Mouse (Mus musculus): ENCODE results near the gene Stx16. TPM values are rescaled to one million over a fixed set of nuclear protein-coding genes. Genes with fewer than 3 reads are reported as not detected.

Gene Stx16
- polyA plus RNA-seq (2012; rRNA removed) = 49.6 and 55.6 TPM in 2 replicates

DNA sequence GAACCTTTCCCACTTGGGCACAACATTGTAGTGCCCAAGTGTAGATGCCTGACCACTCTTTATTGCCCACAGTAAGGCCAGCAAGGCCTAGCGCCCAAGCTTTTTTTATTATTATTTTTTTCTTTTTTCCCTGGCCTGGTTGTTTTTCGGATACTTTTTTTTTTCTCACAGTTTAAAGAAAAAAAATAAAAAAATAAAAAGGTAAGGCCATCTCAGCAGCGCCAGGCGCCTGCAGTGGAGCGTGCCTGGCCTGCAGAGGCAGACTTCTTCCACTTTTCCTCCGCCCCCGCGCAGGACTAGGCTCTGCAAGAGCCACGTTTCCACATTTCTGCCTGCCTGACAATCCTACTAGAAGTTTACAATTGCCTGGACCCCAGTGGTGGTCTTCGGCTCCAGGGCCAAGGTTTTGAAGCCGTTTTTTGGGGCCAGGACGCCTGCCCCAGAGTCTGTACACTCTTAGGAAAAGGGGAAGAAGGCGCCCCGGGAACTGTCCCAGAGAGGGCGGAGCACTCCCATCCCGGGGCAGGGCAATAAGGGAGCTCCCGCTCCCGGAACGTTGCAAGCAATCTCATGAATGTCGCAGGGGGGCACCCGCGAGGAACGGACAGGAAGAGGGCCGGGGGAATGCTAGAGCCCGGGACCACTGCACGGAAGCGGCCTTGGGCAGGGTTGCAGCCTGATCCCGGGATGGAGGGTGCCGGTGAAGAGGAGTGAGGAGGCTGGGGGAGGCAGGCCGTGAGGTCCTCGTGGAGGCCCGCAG lies at the start of gene Stx16:
Gene Stx16 (plus strand): TSS at position 636 of the 760 bp plus-strand sequence.
- peak; percentile 96 for DNase-seq (ENCODE audit: low read depth)
- TF ChIP-seq CTCF (IDR thresholded peaks at IDR 0.05; ENCODE audit: borderline replicate concordance, extremely low read depth, insufficient read depth, insufficient read length) (peak; percentile 50), POLR2A (IDR thresholded peaks at IDR 0.05; ENCODE audit: borderline replicate concordance, extremely low read depth, insufficient read depth, insufficient read length, poor library complexity, severe bottlenecking) (peak; percentile 23; the same call in 1 of the 2 replicates)

DNA sequence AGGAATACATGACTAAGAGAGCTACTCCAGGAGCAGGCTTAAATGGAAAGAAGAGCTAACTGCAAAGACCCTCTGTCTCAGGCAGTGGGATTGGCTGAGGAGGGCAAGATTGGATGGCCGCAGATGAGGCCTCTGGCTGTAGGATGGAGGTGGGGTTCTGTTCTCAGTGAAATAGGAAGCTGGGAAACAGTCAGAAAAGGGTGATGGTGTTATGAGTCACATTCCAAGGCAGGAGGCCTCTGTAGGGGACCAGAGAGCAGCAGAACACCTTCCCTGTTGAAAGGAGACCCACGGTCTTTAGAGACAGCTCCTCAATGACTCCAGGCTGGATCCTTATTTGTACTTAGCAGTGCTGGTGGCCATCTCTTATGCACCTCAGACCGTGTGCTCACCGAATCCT lies 49.7 kb upstream of the Stx16 start:
- TF ChIP-seq CTCF (IDR thresholded peaks at IDR 0.05; ENCODE audit: borderline replicate concordance, extremely low read depth, insufficient read depth, insufficient read length) = no peak
- TF ChIP-seq POLR2A (IDR thresholded peaks at IDR 0.05; ENCODE audit: borderline replicate concordance, extremely low read depth, insufficient read depth, insufficient read length, poor library complexity, severe bottlenecking) = no peak
- DNase-seq (ENCODE audit: low read depth) = no peak

DNA sequence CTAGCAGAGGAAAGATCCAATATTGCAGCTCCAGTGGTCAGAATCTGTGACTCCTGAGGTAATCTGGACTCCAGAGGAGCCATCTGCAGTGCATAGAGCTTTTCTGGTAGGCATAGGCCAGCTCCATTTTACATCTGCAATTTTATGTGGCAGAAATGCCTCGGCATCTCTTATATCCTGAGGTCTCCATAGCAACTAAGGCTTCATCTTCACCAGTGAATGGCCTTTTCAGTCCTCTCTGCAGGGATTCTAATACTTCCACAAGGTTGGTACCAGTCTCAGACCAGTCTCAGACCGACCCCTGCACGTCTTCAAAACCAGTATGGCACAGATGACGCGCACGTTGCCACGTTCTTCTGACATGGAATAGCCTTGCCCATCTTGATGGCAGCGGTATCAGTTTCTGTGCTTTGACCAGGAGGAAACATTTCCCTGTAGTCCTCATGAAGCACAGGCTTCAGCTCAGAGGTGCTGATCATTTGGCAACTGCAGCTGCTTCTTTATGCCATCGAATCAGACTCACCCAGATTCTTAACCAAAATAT lies 42.8 kb upstream of the Stx16 start:
- no peak for TF ChIP-seq CTCF (IDR thresholded peaks at IDR 0.05; ENCODE audit: borderline replicate concordance, extremely low read depth, insufficient read depth, insufficient read length)
- no peak for TF ChIP-seq POLR2A (IDR thresholded peaks at IDR 0.05; ENCODE audit: borderline replicate concordance, extremely low read depth, insufficient read depth, insufficient read length, poor library complexity, severe bottlenecking)
- peak; percentile 44 for DNase-seq (ENCODE audit: low read depth)

DNA sequence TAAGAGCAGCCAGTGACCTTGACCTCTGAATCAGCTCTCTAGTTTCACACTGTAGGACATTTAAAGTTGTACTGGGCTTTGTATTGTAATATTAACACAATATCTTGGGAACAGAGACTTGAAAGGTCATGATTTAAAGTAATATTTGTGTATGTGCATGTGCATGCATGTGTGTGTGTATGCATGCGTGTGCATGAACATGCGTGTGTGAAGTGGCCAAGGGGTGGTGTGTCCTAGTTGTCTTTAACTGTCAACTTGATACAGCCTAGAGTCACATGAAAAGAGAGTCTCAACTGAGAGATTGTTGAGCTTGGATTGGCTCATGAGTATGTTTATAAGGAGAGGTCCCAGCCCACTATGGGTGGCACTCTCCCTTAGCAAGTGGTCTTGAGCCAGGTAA lies 28.5 kb upstream of the Stx16 start:
- no peak for DNase-seq (ENCODE audit: low read depth)
- no peak for TF ChIP-seq CTCF (IDR thresholded peaks at IDR 0.05; ENCODE audit: borderline replicate concordance, extremely low read depth, insufficient read depth, insufficient read length)

DNA sequence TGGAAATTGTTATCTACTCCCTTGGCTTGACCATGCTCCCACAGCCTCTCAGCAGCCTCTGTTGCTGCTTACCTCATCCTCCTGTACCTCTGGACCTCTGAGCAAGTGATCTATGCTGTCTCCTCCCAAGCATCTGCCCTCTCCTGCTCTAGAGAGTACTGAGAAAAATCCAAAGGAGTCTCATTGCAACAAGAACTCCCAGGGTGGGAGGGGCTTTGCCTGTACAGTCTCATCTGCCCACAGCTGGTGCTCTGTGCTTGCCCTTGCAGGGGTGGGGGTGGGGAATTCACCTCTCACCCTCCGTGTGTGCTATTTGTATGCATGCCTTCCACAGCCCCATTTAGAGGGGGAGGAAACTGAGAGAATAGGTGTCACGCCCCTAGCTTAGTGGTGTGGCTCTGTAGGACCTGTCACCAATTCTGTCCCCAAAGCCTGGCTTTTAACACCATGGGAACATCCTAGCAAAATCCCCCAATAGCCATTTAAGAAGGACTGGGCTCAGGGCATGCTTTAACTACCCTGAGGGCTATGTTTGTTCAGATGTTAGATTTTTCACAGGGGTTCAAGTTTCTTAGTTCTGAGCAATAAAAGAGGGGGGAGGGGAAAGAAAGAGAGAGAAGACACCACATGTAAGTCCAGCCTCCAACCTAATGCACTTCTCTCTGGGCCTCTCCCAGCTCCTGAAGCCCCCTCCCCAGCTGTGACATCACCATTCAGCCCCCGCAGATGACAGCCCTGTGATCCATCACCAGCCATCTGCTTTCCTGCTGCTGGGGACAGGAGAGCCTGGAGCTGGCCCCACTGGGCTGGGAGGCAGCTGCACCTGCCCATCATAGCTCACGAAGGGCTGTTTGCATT lies 26.4 kb upstream of the Stx16 start:
- no peak for TF ChIP-seq CTCF (IDR thresholded peaks at IDR 0.05; ENCODE audit: borderline replicate concordance, extremely low read depth, insufficient read depth, insufficient read length)
- no peak for TF ChIP-seq POLR2A (IDR thresholded peaks at IDR 0.05; ENCODE audit: borderline replicate concordance, extremely low read depth, insufficient read depth, insufficient read length, poor library complexity, severe bottlenecking)
- peak; percentile 69 for DNase-seq (ENCODE audit: low read depth)

DNA sequence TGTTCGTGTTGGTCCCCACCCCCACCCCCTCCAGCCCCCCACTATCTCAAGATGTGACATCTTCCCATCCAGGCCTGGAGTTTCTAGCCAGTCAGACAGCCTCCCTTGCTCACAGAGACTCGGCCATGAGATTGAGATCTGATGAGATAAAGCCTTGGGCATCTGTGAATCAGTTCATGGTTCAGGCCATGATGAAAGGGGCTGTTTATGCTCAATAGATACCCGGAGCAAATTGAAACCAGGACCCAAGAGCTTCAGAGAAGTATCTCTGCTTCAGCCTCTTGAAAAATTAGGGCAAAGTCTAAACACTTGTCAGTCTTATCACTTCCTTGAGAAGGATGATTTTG lies 25.8 kb upstream of the Stx16 start:
- no peak for TF ChIP-seq CTCF (IDR thresholded peaks at IDR 0.05; ENCODE audit: borderline replicate concordance, extremely low read depth, insufficient read depth, insufficient read length)
- no peak for TF ChIP-seq POLR2A (IDR thresholded peaks at IDR 0.05; ENCODE audit: borderline replicate concordance, extremely low read depth, insufficient read depth, insufficient read length, poor library complexity, severe bottlenecking)
- no peak for DNase-seq (ENCODE audit: low read depth)

DNA sequence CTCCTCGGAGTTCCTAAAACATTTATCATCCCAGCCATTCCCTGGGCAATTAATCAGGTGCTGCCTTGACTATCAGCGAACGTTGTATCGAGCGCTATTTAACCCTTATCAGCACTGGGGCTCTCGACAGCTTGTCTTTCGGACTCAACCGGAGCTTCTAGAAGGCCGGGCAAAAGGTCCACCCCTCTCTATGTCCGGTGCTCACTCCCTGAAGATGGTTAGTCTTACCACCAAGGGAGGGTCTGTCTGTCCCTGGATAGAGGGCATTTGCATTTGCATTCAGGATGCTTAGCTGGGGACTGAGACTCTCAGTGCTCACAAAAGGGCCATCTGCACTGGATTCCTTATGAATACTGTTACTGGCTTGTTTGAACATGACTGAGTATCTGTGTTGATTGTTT lies 25.0 kb upstream of the Stx16 start:
- DNase-seq (ENCODE audit: low read depth) = peak; percentile 43
- no peak for TF ChIP-seq POLR2A (IDR thresholded peaks at IDR 0.05; ENCODE audit: borderline replicate concordance, extremely low read depth, insufficient read depth, insufficient read length, poor library complexity, severe bottlenecking)
- TF ChIP-seq CTCF (IDR thresholded peaks at IDR 0.05; ENCODE audit: borderline replicate concordance, extremely low read depth, insufficient read depth, insufficient read length) = no peak

DNA sequence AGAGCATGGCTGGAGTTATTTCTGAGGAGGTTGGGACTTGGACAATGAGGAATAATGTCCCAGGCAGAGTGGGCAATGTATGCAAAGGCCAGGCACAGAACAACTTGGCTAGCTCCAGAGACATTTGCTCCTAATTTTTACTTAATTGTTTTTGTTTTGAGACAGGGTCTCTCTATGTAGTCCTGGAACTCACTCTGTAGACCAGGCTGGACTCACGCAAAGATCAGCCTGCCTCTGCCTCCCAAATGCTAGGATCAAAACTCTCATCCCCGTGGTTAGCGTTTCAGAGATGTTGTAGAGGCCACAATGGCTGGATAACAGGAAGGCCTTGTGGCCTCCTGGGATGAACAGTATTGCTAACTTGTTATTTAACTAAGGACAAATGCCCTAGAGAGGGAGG lies 21.6 kb upstream of the Stx16 start:
- no peak for DNase-seq (ENCODE audit: low read depth)
- no peak for TF ChIP-seq CTCF (IDR thresholded peaks at IDR 0.05; ENCODE audit: borderline replicate concordance, extremely low read depth, insufficient read depth, insufficient read length)
- TF ChIP-seq POLR2A (IDR thresholded peaks at IDR 0.05; ENCODE audit: borderline replicate concordance, extremely low read depth, insufficient read depth, insufficient read length, poor library complexity, severe bottlenecking) = no peak

DNA sequence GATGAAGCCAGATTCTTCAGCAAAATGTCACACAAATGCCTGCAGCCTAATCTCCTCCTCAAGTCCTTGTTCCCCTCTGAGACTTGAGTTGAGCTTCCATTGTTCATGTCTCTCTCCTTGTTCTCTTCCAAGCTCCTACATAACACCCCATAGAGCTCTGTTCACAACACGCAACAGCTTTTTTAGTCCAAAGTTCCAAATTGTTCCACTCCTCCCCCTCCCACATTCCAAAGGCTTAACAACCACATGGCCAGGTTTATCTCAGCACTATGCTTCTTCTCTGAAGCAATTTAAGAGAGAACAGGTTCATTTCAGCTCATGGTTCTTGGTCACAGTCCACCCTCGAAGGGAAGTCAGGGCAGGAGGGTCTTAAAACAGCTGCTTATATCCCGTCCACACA lies 18.4 kb upstream of the Stx16 start:
- TF ChIP-seq CTCF (IDR thresholded peaks at IDR 0.05; ENCODE audit: borderline replicate concordance, extremely low read depth, insufficient read depth, insufficient read length) (no peak), POLR2A (IDR thresholded peaks at IDR 0.05; ENCODE audit: borderline replicate concordance, extremely low read depth, insufficient read depth, insufficient read length, poor library complexity, severe bottlenecking) (no peak)
- DNase-seq (ENCODE audit: low read depth) = no peak

DNA sequence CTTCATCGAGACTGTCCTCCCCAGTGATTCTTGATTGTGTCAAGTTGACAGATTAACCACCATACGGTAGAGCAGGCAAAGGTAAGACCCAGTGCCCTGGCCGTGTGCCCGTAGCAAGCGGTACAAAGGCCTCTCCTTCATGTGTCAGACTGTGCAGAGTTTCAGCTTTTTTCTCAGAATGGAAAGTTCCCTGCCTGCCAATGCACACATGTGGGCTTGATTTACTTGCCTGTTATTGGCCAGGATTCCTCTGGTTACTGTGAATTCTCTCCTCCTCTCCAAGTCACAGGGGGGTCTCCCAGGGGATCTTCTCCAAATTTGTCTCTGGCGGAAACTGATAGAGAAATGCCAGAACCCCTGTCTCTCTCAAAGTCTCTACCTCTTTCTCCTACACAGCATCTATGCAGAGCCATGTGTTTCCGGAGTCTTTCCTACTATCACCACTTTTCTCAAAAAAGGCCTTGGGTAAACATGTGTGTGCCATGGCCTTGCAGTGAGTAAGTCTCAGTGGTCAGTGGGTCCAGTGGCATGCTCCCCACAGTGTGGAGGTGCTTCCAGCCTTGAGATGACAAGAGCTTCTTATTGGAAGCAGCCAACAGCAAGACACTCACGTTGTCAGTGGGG lies 17.7 kb upstream of the Stx16 start:
- DNase-seq (ENCODE audit: low read depth) = no peak
- TF ChIP-seq CTCF (IDR thresholded peaks at IDR 0.05; ENCODE audit: borderline replicate concordance, extremely low read depth, insufficient read depth, insufficient read length) (no peak), POLR2A (IDR thresholded peaks at IDR 0.05; ENCODE audit: borderline replicate concordance, extremely low read depth, insufficient read depth, insufficient read length, poor library complexity, severe bottlenecking) (no peak)

All from brain, embryonic 14.5 days (tissue).